Mouse (Mus musculus) intestine, embryonic 15.5 days (tissue): Measurements from ENCODE around the gene Plpp4. TPM values are rescaled to one million over a fixed set of nuclear protein-coding genes. Genes with fewer than 3 reads are reported as not detected.

Source experiments
- ATAC-seq: fragments of 200-750 bp; cut with Nextera tagmentation; 2 replicates; pipeline ENCODE4 v1.8.0; 2017; ENCODE audit warnings: moderate TSS enrichment, moderate library complexity
- H3K27ac ChIP-seq: fragments of 300-500 bp; sonication (generic); 2 replicates; pipeline ENCODE4 v1.5.1; 2015; ENCODE audit warnings: mild to moderate bottlenecking, inconsistent platforms
- H3K27me3 ChIP-seq: fragments of 300-500 bp; sonication (generic); replicated peaks from 2 replicates; pipeline ENCODE4 v1.6.1; 2015; ENCODE audit warnings: inconsistent platforms
- H3K36me3 ChIP-seq: fragments of 300-500 bp; sonication (generic); 2 replicates; pipeline ENCODE4 v1.6.1; 2015; ENCODE audit warnings: inconsistent platforms
- H3K4me1 ChIP-seq: fragments of 300-500 bp; sonication (generic); replicated peaks from 2 replicates; pipeline ENCODE4 v1.6.1; 2015; ENCODE audit warnings: inconsistent platforms
- H3K4me2 ChIP-seq: fragments of 300-500 bp; sonication (generic); replicated peaks from 2 replicates; pipeline ENCODE4 v1.6.1; 2015; ENCODE audit warnings: mild to moderate bottlenecking, inconsistent platforms
- H3K4me3 ChIP-seq: fragments of 300-500 bp; sonication (generic); replicated peaks from 2 replicates; pipeline ENCODE4 v1.5.1; 2015; ENCODE audit warnings: inconsistent platforms
- H3K9ac ChIP-seq: fragments of 300-500 bp; sonication (generic); 2 replicates; pipeline ENCODE4 v1.6.1; 2015; ENCODE audit warnings: inconsistent platforms
- H3K9me3 ChIP-seq: fragments of 300-500 bp; sonication (generic); 2 replicates; pipeline ENCODE4 v1.6.1; 2016; ENCODE audit warnings: inconsistent platforms
- WGBS: fragments of 180-500 bp; shearing (Covaris S2); methylation state at CpG from one replicate; pipeline ENCODE4 v1.1.7; 2015; 5-methylcytosine and 5-hydroxymethylcytosine counted together
- polyA plus RNA-seq: library from polyadenylated mRNA; unstranded; fragments of >200 nt; fragmentation: Nextera tagmentation; extraction: Ambion mirVana; gene quantifications from 2 replicates; pipeline ENCODE4 v1.2.1, GENCODE M21; 2015

The Plpp4 gene
- polyA plus RNA-seq, 1 experiment from 2014 or later = 0.41 TPM

- Histone ChIP-seq H3K9me3 (no peaks in the 10 kb centered on the region), H3K36me3 (no peaks in the 10 kb centered on the region), H3K9ac (no peak overlapping the region), H3K4me3 (no peak overlapping the region), H3K4me1 (peaks cover 11% of the 10 kb centered on the region), H3K4me2 (no peak overlapping the region), H3K27ac (no peak overlapping the region), H3K27me3 (peaks cover 30% of the 10 kb centered on the region)
- 85% methylated on average over 7 of the region's 7 CpGs for WGBS
- ATAC-seq = no peak
Observed at GRCm38 (mm10) chr7:129258331-129258730, 1.5 kb downstream of the Plpp4 start.

DNA sequence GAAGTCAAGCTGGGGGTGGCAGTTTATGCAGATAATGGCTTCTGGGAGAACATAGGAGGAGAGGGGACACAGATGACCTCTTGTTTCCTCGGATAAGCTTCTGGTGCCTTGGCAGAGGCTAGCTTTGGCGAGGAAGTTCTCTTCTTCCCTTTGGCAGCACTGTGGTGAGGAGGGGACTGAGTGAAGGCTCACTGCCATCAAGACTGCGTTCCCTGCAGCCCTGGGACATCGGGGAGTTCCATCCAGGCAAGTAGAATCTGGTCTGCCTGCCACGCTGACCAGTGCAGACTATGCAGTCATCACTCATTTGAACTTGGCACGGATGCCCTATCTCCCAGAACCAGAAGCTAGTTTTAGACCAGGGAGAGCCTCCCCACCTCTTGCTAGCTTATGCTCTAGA, 2.4 kb downstream of the Plpp4 start:
- Histone ChIP-seq H3K4me3 (no peak overlapping the region), H3K27ac (no peak overlapping the region), H3K36me3 (no peaks in the 10 kb centered on the region), H3K9ac (no peak overlapping the region), H3K27me3 (peaks cover 30% of the 10 kb centered on the region), H3K4me2 (no peak overlapping the region), H3K4me1 (peaks cover 11% of the 10 kb centered on the region), H3K9me3 (no peaks in the 10 kb centered on the region)
- WGBS = 75% methylated on average over 6 of the region's 6 CpGs
- ATAC-seq = no peak

DNA sequence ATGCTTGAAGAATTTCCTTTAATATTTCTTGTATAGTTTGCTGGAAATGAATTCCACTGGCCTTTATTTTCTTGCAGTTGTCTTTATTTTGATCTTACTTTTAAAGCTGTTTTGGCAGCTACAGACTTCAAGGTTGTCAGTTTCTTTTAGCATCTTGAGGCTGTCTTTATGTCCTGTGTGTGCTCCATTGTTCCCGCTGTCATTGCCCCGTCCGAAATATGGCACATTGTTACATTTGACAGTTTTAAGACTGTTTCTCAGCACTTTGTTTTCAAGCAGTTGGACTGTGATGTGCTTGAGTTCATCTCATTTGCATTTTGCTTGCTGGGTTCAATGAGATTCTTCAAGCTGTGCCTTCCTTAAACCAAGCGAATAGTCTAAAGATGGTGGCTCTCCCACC, 17.0 kb downstream of the Plpp4 start:
- Histone ChIP-seq H3K9ac (no peak overlapping the region), H3K27me3 (no peaks in the 10 kb centered on the region), H3K27ac (no peak overlapping the region), H3K4me1 (no peaks in the 10 kb centered on the region), H3K36me3 (no peaks in the 10 kb centered on the region), H3K4me3 (no peak overlapping the region), H3K9me3 (no peaks in the 10 kb centered on the region), H3K4me2 (no peak overlapping the region)
- 93% methylated on average over 4 of the region's 4 CpGs for WGBS
- no peak for ATAC-seq

GRCm38 (mm10) chr7:129274726-129275125, 17.9 kb downstream of the Plpp4 start:
- WGBS = 82% methylated on average over 5 of the region's 5 CpGs

GRCm38 (mm10) chr7:129277751-129278150, 20.9 kb downstream of the Plpp4 start:
- Histone ChIP-seq H3K27me3 (no peaks in the 10 kb centered on the region), H3K9me3 (no peaks in the 10 kb centered on the region), H3K36me3 (no peaks in the 10 kb centered on the region), H3K4me1 (no peaks in the 10 kb centered on the region), H3K27ac (no peak overlapping the region), H3K9ac (no peak overlapping the region), H3K4me2 (no peak overlapping the region), H3K4me3 (no peak overlapping the region)
- no peak for ATAC-seq
- 88% methylated on average over 5 of the region's 5 CpGs for WGBS

More at GRCm38 (mm10) chr7:129274726-129275125, 17.9 kb downstream of the Plpp4 start:
- Histone ChIP-seq H3K27me3 (no peaks in the 10 kb centered on the region), H3K4me2 (no peak overlapping the region), H3K27ac (no peak overlapping the region), H3K36me3 (no peaks in the 10 kb centered on the region), H3K9me3 (no peaks in the 10 kb centered on the region), H3K9ac (no peak overlapping the region), H3K4me1 (no peaks in the 10 kb centered on the region), H3K4me3 (no peak overlapping the region)
- no peak for ATAC-seq

GRCm38 (mm10) chr7:129278801-129279200, 22.0 kb downstream of the Plpp4 start:
- ATAC-seq = no peak
- Histone ChIP-seq H3K4me2 (no peak overlapping the region), H3K27ac (no peak overlapping the region), H3K36me3 (no peaks in the 10 kb centered on the region), H3K9ac (no peak overlapping the region), H3K27me3 (no peaks in the 10 kb centered on the region), H3K4me3 (no peak overlapping the region), H3K4me1 (no peaks in the 10 kb centered on the region), H3K9me3 (no peaks in the 10 kb centered on the region)
- 83% methylated on average over 4 of the region's 4 CpGs for WGBS

- H3K36me3 ChIP-seq = no peaks in the 10 kb centered on the region
- no peak overlapping the region for H3K9ac ChIP-seq
- no peaks in the 10 kb centered on the region for H3K27me3 ChIP-seq
- no peak overlapping the region for H3K4me3 ChIP-seq
- no peaks in the 10 kb centered on the region for H3K4me1 ChIP-seq
- no peak overlapping the region for H3K4me2 ChIP-seq
- 65% methylated on average over 4 of the region's 4 CpGs for WGBS
- H3K27ac ChIP-seq = no peak overlapping the region
- ATAC-seq = peak; percentile 81
- no peaks in the 10 kb centered on the region for H3K9me3 ChIP-seq
Observed at GRCm38 (mm10) chr7:129279261-129279660, 22.4 kb downstream of the Plpp4 start.

DNA sequence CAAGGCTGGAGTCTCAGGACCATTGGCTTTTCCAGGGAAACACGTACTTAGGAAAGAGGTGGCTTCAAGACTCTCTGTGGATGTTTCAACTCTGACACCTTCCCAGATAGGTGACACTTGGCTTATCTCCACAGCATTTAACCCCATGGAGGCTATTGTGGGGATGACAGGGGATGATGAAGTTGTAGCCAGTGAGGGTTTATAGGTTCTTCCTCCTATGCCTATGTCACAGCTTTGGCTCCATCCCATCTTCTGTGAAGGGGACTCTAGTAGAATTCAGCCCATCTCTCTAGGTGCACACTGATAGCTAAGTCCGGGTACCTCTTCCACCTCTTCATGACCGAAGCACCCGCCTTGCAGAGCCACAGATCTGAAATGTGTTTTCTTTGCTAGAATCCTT, 25.1 kb downstream of the Plpp4 start:
- no peaks in the 10 kb centered on the region for H3K9me3 ChIP-seq
- no peak overlapping the region for H3K4me3 ChIP-seq
- WGBS = 87% methylated on average over 4 of the region's 4 CpGs
- H3K27ac ChIP-seq = no peak overlapping the region
- H3K27me3 ChIP-seq = no peaks in the 10 kb centered on the region
- no peaks in the 10 kb centered on the region for H3K36me3 ChIP-seq
- H3K4me2 ChIP-seq = no peak overlapping the region
- no peak overlapping the region for H3K9ac ChIP-seq
- peaks cover 7% of the 10 kb centered on the region; the same call in 1 of the 2 replicates for H3K4me1 ChIP-seq
- no peak for ATAC-seq

- ATAC-seq = peak; percentile 94
- Histone ChIP-seq H3K36me3 (no peaks in the 10 kb centered on the region), H3K4me1 (peaks cover 10% of the 10 kb centered on the region; the same call in 1 of the 2 replicates), H3K9ac (no peak overlapping the region), H3K27ac (peak overlapping the region; percentile 66), H3K4me2 (no peak overlapping the region), H3K27me3 (no peaks in the 10 kb centered on the region), H3K4me3 (no peak overlapping the region), H3K9me3 (no peaks in the 10 kb centered on the region)
- 45% methylated on average over 7 of the region's 7 CpGs for WGBS
Observed at GRCm38 (mm10) chr7:129285186-129285868, 28.5 kb downstream of the Plpp4 start.

DNA sequence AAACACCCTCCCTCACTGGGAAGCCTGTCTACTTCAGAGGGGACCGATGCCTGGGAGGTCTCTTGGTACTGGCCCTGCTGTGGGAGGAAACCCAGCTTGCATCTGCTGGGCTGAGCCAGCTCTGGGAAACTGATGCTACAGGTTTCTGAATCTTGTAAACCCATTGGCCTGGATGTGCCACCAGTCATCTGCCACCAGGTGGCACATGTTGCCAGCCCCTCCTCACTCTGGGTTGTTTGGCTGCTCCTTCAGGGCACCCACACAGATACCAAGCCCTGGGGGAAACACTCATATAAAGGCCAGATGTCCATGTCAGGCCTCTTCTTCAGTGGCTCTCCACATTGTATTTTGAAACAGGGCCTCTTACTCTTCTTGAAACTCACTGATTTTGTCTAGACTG, 36.4 kb downstream of the Plpp4 start:
- Histone ChIP-seq H3K27me3 (no peaks in the 10 kb centered on the region), H3K4me2 (no peak overlapping the region), H3K27ac (no peak overlapping the region), H3K4me1 (no peaks in the 10 kb centered on the region), H3K9ac (no peak overlapping the region), H3K4me3 (no peak overlapping the region), H3K36me3 (no peaks in the 10 kb centered on the region), H3K9me3 (no peaks in the 10 kb centered on the region)
- no peak for ATAC-seq
- WGBS = 89% methylated on average over 1 of the region's 1 CpGs

GRCm38 (mm10) chr7:129301622-129302021, 44.8 kb downstream of the Plpp4 start:
- WGBS = 94% methylated on average over 5 of the region's 5 CpGs
- no peaks in the 10 kb centered on the region for H3K4me1 ChIP-seq
- ATAC-seq = no peak
- no peak overlapping the region for H3K27ac ChIP-seq
- H3K4me3 ChIP-seq = no peak overlapping the region
- H3K4me2 ChIP-seq = no peak overlapping the region
- H3K27me3 ChIP-seq = no peaks in the 10 kb centered on the region
- no peaks in the 10 kb centered on the region for H3K36me3 ChIP-seq
- H3K9me3 ChIP-seq = no peaks in the 10 kb centered on the region
- H3K9ac ChIP-seq = no peak overlapping the region

DNA sequence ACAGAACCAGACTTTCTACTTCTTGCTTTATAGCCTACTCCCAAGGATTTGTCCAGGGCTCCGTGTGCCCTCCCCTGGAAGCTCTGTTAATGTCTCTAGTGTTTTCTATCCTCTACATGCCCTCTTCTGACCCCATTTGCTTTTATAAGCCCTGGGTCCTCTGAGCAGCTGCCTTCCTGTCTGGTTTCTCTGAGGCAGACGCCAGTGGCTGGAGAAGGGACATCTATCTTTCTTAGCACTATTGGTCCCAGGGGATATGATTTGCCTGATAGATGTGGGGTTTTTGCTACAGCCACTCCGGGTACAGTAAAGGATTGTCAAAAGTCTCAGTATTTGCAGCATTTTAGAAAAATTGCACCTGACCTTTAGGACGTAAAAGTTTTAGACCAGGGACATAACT, 46.5 kb downstream of the Plpp4 start:
- Histone ChIP-seq H3K27ac (no peak overlapping the region), H3K9ac (no peak overlapping the region), H3K36me3 (no peaks in the 10 kb centered on the region), H3K27me3 (no peaks in the 10 kb centered on the region), H3K4me1 (peaks cover under 1% of the 10 kb centered on the region; the same call in 1 of the 2 replicates), H3K4me2 (no peak overlapping the region), H3K9me3 (no peaks in the 10 kb centered on the region), H3K4me3 (no peak overlapping the region)
- WGBS = 39% methylated on average over 4 of the region's 4 CpGs
- ATAC-seq = no peak
